Mouse (Mus musculus): ENCODE measurements at regions not wholly inside any gene's neighbourhood (a gene's known extent, or its start where the extent isn't known, plus 50 kb on each side); places are given as distances from the start of the nearest gene placed in this dataset.

DNA sequence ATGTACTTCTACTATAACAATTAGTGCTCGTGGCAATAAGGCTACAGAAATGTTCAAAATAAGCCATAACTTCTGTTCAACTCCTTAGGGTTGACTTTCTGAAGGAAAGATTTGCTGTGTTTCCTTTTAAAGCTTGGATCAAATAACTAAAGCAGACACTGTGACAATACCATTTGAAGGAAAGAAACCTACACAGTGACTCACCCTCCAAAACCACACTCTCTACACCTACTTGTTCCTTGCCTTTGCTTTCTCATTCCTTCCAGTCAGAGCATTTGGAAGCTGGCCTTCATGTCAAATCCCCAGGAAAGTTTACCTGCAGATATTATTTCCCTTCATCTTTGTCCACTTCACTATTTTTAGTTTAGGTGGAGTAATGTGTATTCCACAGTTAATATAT is 867.9 kb upstream of the Stxbp6 start:
- TF ChIP-seq ZNF384 (IDR thresholded peaks at IDR 0.05; ENCODE audit: low read depth, low read length) (no peak), CHD2 (IDR thresholded peaks at IDR 0.05; ENCODE audit: low read depth, low read length) (no peak), HCFC1 (IDR thresholded peaks at IDR 0.05; ENCODE audit: borderline replicate concordance, insufficient read depth, low read length) (no peak), ZC3H11A (IDR thresholded peaks at IDR 0.05; ENCODE audit: borderline replicate concordance, low read depth, low read length) (no peak), MAFK (IDR thresholded peaks at IDR 0.05; ENCODE audit: insufficient read depth, low read depth, low read length) (no peak)

All from ES-E14 (cell line).